Mouse (Mus musculus): ENCODE measurements around the gene Slc38a6.

GRCm38 (mm10) chr12:73353362-73353761 lies 66.8 kb downstream of the Slc38a6 start:
- TF ChIP-seq CTCF (IDR thresholded peaks at IDR 0.05; ENCODE audit: low read depth) = no peak
- TF ChIP-seq EP300 (optimal IDR thresholded peaks at IDR 0.05) = no peak

Data from stomach, postnatal 0 days (tissue).